Mouse (Mus musculus): ENCODE measurements around the gene Pex11g.

DNA sequence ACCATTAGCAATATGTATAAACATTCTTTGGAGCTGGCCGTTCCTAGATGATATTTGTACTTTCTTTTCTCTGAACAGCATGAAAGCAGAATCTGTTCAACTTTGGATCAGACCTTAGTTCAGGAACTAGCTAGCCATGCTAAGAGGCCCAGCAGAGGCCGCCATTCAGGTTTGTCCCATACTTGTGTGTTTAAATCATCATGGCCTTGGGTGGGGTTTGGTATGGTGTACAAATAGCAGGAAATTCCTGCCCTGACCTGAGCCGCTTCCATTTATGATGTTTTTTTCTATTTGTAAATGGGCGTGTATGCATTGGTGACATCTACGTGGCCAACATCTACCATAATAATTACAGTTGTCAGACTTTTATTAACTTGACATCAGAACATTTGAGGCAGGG lies 42.3 kb downstream of the Pex11g start:
- TF ChIP-seq POLR2A (IDR thresholded peaks at IDR 0.05; ENCODE audit: low read depth, low read length) (no peak), CTCF (IDR thresholded peaks at IDR 0.05; ENCODE audit: extremely low read depth, insufficient read depth, insufficient read length, insufficient replicate concordance) (no peak)

Measured in spleen, adult 2 months (tissue).